Mouse (Mus musculus) liver, embryonic 12.5 days (tissue): ENCODE results near the gene Abtb2. TPM values are rescaled to one million over a fixed set of nuclear protein-coding genes. Genes with fewer than 3 reads are reported as not detected.

Experiments used
- ATAC-seq: fragments of 200-750 bp; cut with Nextera tagmentation; 2 replicates; pipeline ENCODE4 v1.8.0; 2017; ENCODE audit warnings: moderate number of reproducible peaks, mild to moderate bottlenecking, moderate library complexity
- H3K27ac ChIP-seq: fragments of 300-500 bp; sonication (generic); 2 replicates; pipeline ENCODE4 v1.5.1; 2016; ENCODE audit warnings: mild to moderate bottlenecking
- H3K27me3 ChIP-seq: fragments of 300-500 bp; sonication (generic); replicated peaks from 2 replicates; pipeline ENCODE4 v1.6.1; 2016; ENCODE audit warnings: mild to moderate bottlenecking, moderate library complexity
- H3K36me3 ChIP-seq: fragments of 300-500 bp; sonication (generic); 2 replicates; pipeline ENCODE4 v1.6.1; 2016; ENCODE audit warnings: mild to moderate bottlenecking, moderate library complexity
- H3K4me1 ChIP-seq: fragments of 300-500 bp; sonication (generic); 2 replicates; pipeline ENCODE4 v1.6.1; 2016
- H3K4me2 ChIP-seq: fragments of 300-500 bp; sonication (generic); 2 replicates; pipeline ENCODE4 v1.6.1; 2016; ENCODE audit warnings: mild to moderate bottlenecking, moderate library complexity
- H3K4me3 ChIP-seq: fragments of 300-500 bp; sonication (generic); 2 replicates; pipeline ENCODE4 v1.5.1; 2016; ENCODE audit warnings: mild to moderate bottlenecking, moderate library complexity
- H3K9ac ChIP-seq: fragments of 300-500 bp; sonication (generic); 2 replicates; pipeline ENCODE4 v1.6.1; 2016; ENCODE audit warnings: mild to moderate bottlenecking, moderate library complexity
- H3K9me3 ChIP-seq: fragments of 300-500 bp; sonication (generic); replicated peaks from 2 replicates; pipeline ENCODE4 v1.6.1; 2016; ENCODE audit warnings: mild to moderate bottlenecking, moderate library complexity
- WGBS: fragments of 180-500 bp; shearing (Covaris S2); methylation state at CpG from one replicate; pipeline ENCODE4 v1.1.7; 2016; ENCODE audit not compliant: insufficient replicate concordance; 5-methylcytosine and 5-hydroxymethylcytosine counted together
- polyA plus RNA-seq: library from polyadenylated mRNA; unstranded; fragments of >200 nt; fragmentation: Nextera tagmentation; extraction: Ambion mirVana; gene quantifications from 2 replicates; pipeline ENCODE4 v1.2.1, GENCODE M21; 2016

Abtb2 gene
- polyA plus RNA-seq, 1 experiment from 2014 or later: 4.1 TPM

- Histone ChIP-seq H3K9me3 (no peaks in the 10 kb centered on the region), H3K27me3 (no peaks in the 10 kb centered on the region), H3K4me2 (no peak overlapping the region), H3K4me3 (no peak overlapping the region), H3K27ac (no peak overlapping the region), H3K9ac (no peak overlapping the region), H3K36me3 (peaks cover 99% of the 10 kb centered on the region), H3K4me1 (no peaks in the 10 kb centered on the region)
- WGBS: 81% methylated on average over 12 of the region's 12 CpGs
- ATAC-seq: no peak
Observed at GRCm38 (mm10) chr2:103728027-103728540, 162.0 kb downstream of the Abtb2 start.

GRCm38 (mm10) chr2:103730999-103731398 lies 164.9 kb downstream of the Abtb2 start:
- WGBS: 87% methylated on average over 8 of the region's 8 CpGs
- peaks cover 99% of the 10 kb centered on the region for H3K36me3 ChIP-seq
- no peak overlapping the region for H3K4me3 ChIP-seq
- H3K9me3 ChIP-seq: no peaks in the 10 kb centered on the region
- ATAC-seq: no peak
- H3K4me1 ChIP-seq: no peaks in the 10 kb centered on the region
- H3K27me3 ChIP-seq: no peaks in the 10 kb centered on the region
- no peak overlapping the region for H3K27ac ChIP-seq
- H3K4me2 ChIP-seq: no peak overlapping the region
- H3K9ac ChIP-seq: no peak overlapping the region

- no peak overlapping the region for H3K27ac ChIP-seq
- H3K4me3 ChIP-seq: no peak overlapping the region
- no peaks in the 10 kb centered on the region for H3K9me3 ChIP-seq
- H3K4me2 ChIP-seq: no peak overlapping the region
- H3K4me1 ChIP-seq: no peaks in the 10 kb centered on the region
- H3K27me3 ChIP-seq: no peaks in the 10 kb centered on the region
- H3K9ac ChIP-seq: no peak overlapping the region
- WGBS: 81% methylated on average over 6 of the region's 6 CpGs
- H3K36me3 ChIP-seq: peaks cover 99% of the 10 kb centered on the region
- no peak for ATAC-seq
Observed at GRCm38 (mm10) chr2:103731423-103731822, 165.3 kb downstream of the Abtb2 start.

GRCm38 (mm10) chr2:103742821-103743220 lies 176.7 kb downstream of the Abtb2 start:
- no peak overlapping the region for H3K9ac ChIP-seq
- H3K27ac ChIP-seq: no peak overlapping the region
- no peak for ATAC-seq
- 84% methylated on average over 6 of the region's 6 CpGs for WGBS
- no peaks in the 10 kb centered on the region for H3K27me3 ChIP-seq
- H3K9me3 ChIP-seq: no peaks in the 10 kb centered on the region
- no peak overlapping the region for H3K4me3 ChIP-seq
- H3K36me3 ChIP-seq: peaks cover 92% of the 10 kb centered on the region
- H3K4me2 ChIP-seq: no peak overlapping the region
- H3K4me1 ChIP-seq: peaks cover 16% of the 10 kb centered on the region

GRCm38 (mm10) chr2:103743536-103743935 lies 177.4 kb downstream of the Abtb2 start:
- no peaks in the 10 kb centered on the region for H3K27me3 ChIP-seq
- peaks cover 97% of the 10 kb centered on the region for H3K36me3 ChIP-seq
- H3K4me1 ChIP-seq: peaks cover 19% of the 10 kb centered on the region
- no peak overlapping the region for H3K9ac ChIP-seq
- no peak overlapping the region for H3K27ac ChIP-seq
- H3K4me2 ChIP-seq: no peak overlapping the region
- 89% methylated on average over 2 of the region's 2 CpGs for WGBS
- H3K4me3 ChIP-seq: no peak overlapping the region
- ATAC-seq: no peak
- H3K9me3 ChIP-seq: no peaks in the 10 kb centered on the region

- Histone ChIP-seq H3K4me1 (peaks cover 19% of the 10 kb centered on the region), H3K4me2 (no peak overlapping the region), H3K9me3 (no peaks in the 10 kb centered on the region), H3K36me3 (peaks cover 97% of the 10 kb centered on the region), H3K9ac (no peak overlapping the region), H3K27me3 (no peaks in the 10 kb centered on the region), H3K27ac (no peak overlapping the region), H3K4me3 (no peak overlapping the region)
- 76% methylated on average over 7 of the region's 7 CpGs for WGBS
- ATAC-seq: no peak
Observed at GRCm38 (mm10) chr2:103743988-103744387, 177.9 kb downstream of the Abtb2 start.

GRCm38 (mm10) chr2:103745481-103745880 lies 179.4 kb downstream of the Abtb2 start:
- H3K27ac ChIP-seq: no peak overlapping the region
- H3K9me3 ChIP-seq: no peaks in the 10 kb centered on the region
- ATAC-seq: no peak
- no peak overlapping the region for H3K4me3 ChIP-seq
- peaks cover 19% of the 10 kb centered on the region for H3K4me1 ChIP-seq
- H3K9ac ChIP-seq: no peak overlapping the region
- peaks cover 98% of the 10 kb centered on the region for H3K36me3 ChIP-seq
- H3K27me3 ChIP-seq: no peaks in the 10 kb centered on the region
- WGBS: 78% methylated on average over 5 of the region's 5 CpGs
- H3K4me2 ChIP-seq: no peak overlapping the region

- peaks cover 19% of the 10 kb centered on the region for H3K4me1 ChIP-seq
- H3K27ac ChIP-seq: no peak overlapping the region
Observed at GRCm38 (mm10) chr2:103746096-103746495, 180.0 kb downstream of the Abtb2 start.

GRCm38 (mm10) chr2:103746761-103747160 lies 180.7 kb downstream of the Abtb2 start:
- 72% methylated on average over 2 of the region's 2 CpGs for WGBS
- Histone ChIP-seq H3K9me3 (no peaks in the 10 kb centered on the region), H3K4me1 (peaks cover 19% of the 10 kb centered on the region), H3K4me3 (no peak overlapping the region), H3K4me2 (no peak overlapping the region), H3K9ac (no peak overlapping the region), H3K36me3 (peaks cover 98% of the 10 kb centered on the region), H3K27me3 (no peaks in the 10 kb centered on the region), H3K27ac (no peak overlapping the region)
- ATAC-seq: peak; percentile 61

More at GRCm38 (mm10) chr2:103746096-103746495, 180.0 kb downstream of the Abtb2 start:
- WGBS: 69% methylated on average over 2 of the region's 2 CpGs
- no peaks in the 10 kb centered on the region for H3K9me3 ChIP-seq
- H3K4me2 ChIP-seq: no peak overlapping the region
- H3K27me3 ChIP-seq: no peaks in the 10 kb centered on the region
- H3K4me3 ChIP-seq: no peak overlapping the region
- peaks cover 98% of the 10 kb centered on the region for H3K36me3 ChIP-seq
- no peak for ATAC-seq
- H3K9ac ChIP-seq: no peak overlapping the region

- H3K36me3 ChIP-seq: peaks cover 97% of the 10 kb centered on the region
- peaks cover 19% of the 10 kb centered on the region for H3K4me1 ChIP-seq
Observed at GRCm38 (mm10) chr2:103747891-103748290, 181.8 kb downstream of the Abtb2 start.

GRCm38 (mm10) chr2:103749091-103749490 lies 183.0 kb downstream of the Abtb2 start:
- peaks cover 97% of the 10 kb centered on the region for H3K36me3 ChIP-seq
- H3K9ac ChIP-seq: no peak overlapping the region
- H3K4me1 ChIP-seq: peaks cover 19% of the 10 kb centered on the region
- WGBS: 77% methylated on average over 3 of the region's 3 CpGs
- H3K27ac ChIP-seq: no peak overlapping the region
- no peak overlapping the region for H3K4me2 ChIP-seq
- no peak overlapping the region for H3K4me3 ChIP-seq
- ATAC-seq: no peak
- H3K9me3 ChIP-seq: no peaks in the 10 kb centered on the region
- no peaks in the 10 kb centered on the region for H3K27me3 ChIP-seq

More at GRCm38 (mm10) chr2:103747891-103748290, 181.8 kb downstream of the Abtb2 start:
- H3K9me3 ChIP-seq: no peaks in the 10 kb centered on the region
- H3K27me3 ChIP-seq: no peaks in the 10 kb centered on the region
- no peak for ATAC-seq
- no peak overlapping the region for H3K9ac ChIP-seq
- H3K4me2 ChIP-seq: no peak overlapping the region
- H3K27ac ChIP-seq: no peak overlapping the region
- WGBS: 83% methylated on average over 9 of the region's 9 CpGs
- H3K4me3 ChIP-seq: no peak overlapping the region

- WGBS: 82% methylated on average over 6 of the region's 6 CpGs
- no peak overlapping the region for H3K27ac ChIP-seq
- no peaks in the 10 kb centered on the region for H3K27me3 ChIP-seq
- H3K36me3 ChIP-seq: peaks cover 99% of the 10 kb centered on the region
- no peak for ATAC-seq
- no peak overlapping the region for H3K4me2 ChIP-seq
- no peaks in the 10 kb centered on the region for H3K9me3 ChIP-seq
- H3K4me3 ChIP-seq: no peak overlapping the region
- peaks cover 11% of the 10 kb centered on the region for H3K4me1 ChIP-seq
- H3K9ac ChIP-seq: no peak overlapping the region
Observed at GRCm38 (mm10) chr2:103751771-103752170, 185.7 kb downstream of the Abtb2 start.

- no peaks in the 10 kb centered on the region for H3K9me3 ChIP-seq
- H3K4me1 ChIP-seq: peaks cover 3% of the 10 kb centered on the region
- no peak for ATAC-seq
- H3K9ac ChIP-seq: no peak overlapping the region
- no peak overlapping the region for H3K27ac ChIP-seq
- no peak overlapping the region for H3K4me2 ChIP-seq
- H3K36me3 ChIP-seq: peaks cover 82% of the 10 kb centered on the region
- no peak overlapping the region for H3K4me3 ChIP-seq
- H3K27me3 ChIP-seq: no peaks in the 10 kb centered on the region
- 70% methylated on average over 3 of the region's 3 CpGs for WGBS
Observed at GRCm38 (mm10) chr2:103754614-103755013, 188.5 kb downstream of the Abtb2 start.
